Mouse (Mus musculus) midbrain, embryonic 13.5 days (tissue): ENCODE measurements at regions not wholly inside any gene's neighbourhood (a gene's known extent, or its start where the extent isn't known, plus 50 kb on each side); places are given as distances from the start of the nearest gene placed in this dataset.

Source experiments
- ATAC-seq: fragments of 200-750 bp; cut with Nextera tagmentation; 2 replicates; pipeline ENCODE4 v1.8.0; 2017; ENCODE audit warnings: mild to moderate bottlenecking, moderate TSS enrichment, moderate library complexity
- H3K27ac ChIP-seq: fragments of 300-500 bp; sonication (generic); 2 replicates; pipeline ENCODE4 v1.5.1; 2015; ENCODE audit warnings: inconsistent platforms, mild to moderate bottlenecking, moderate library complexity
- H3K27me3 ChIP-seq: fragments of 300-500 bp; sonication (generic); 2 replicates; pipeline ENCODE4 v1.6.1; 2015; ENCODE audit warnings: mild to moderate bottlenecking, inconsistent platforms
- H3K36me3 ChIP-seq: fragments of 300-500 bp; sonication (generic); 2 replicates; pipeline ENCODE4 v1.6.1; 2015; ENCODE audit warnings: mild to moderate bottlenecking, inconsistent platforms
- H3K4me1 ChIP-seq: fragments of 300-500 bp; sonication (generic); replicated peaks from 2 replicates; pipeline ENCODE4 v1.6.1; 2015; ENCODE audit warnings: inconsistent platforms
- H3K4me2 ChIP-seq: fragments of 300-500 bp; sonication (generic); replicated peaks from 2 replicates; pipeline ENCODE4 v1.6.1; 2015; ENCODE audit warnings: moderate library complexity, mild to moderate bottlenecking, inconsistent platforms
- H3K4me3 ChIP-seq: fragments of 300-500 bp; sonication (generic); replicated peaks from 2 replicates; pipeline ENCODE4 v1.5.1; 2015; ENCODE audit warnings: mild to moderate bottlenecking, inconsistent platforms
- H3K9ac ChIP-seq: fragments of 300-500 bp; sonication (generic); replicated peaks from 2 replicates; pipeline ENCODE4 v1.6.1; 2015; ENCODE audit warnings: mild to moderate bottlenecking, inconsistent platforms
- H3K9me3 ChIP-seq: fragments of 300-500 bp; sonication (generic); 2 replicates; pipeline ENCODE4 v1.6.1; 2016; ENCODE audit warnings: mild to moderate bottlenecking, inconsistent platforms
- WGBS: fragments of 180-500 bp; shearing (Covaris S2); methylation state at CpG from one replicate; pipeline ENCODE4 v1.1.7; 2015; 5-methylcytosine and 5-hydroxymethylcytosine counted together

DNA sequence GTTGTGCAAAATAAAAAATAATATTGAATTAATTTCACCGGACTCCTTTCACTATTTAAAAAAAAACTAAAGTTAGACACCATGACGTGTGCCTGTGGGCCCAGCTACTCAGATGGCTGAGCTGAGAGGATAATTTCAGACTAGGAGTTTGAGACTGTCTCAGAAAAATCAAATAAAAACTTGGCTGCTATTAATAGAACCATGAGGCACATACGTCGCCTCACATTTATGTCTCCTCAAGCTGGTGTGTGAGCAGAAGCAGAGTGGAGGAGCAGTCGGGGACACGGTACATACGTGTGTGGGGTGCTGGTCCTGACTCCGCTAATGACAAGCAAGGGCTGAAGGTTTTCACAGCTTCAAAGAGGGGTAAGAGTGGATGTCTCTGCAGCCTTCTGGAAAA is 52.8 kb upstream of the Dmrtb1 start:
- Histone ChIP-seq H3K9ac (no peak overlapping the region), H3K4me3 (no peak overlapping the region), H3K36me3 (no peaks in the 10 kb centered on the region), H3K27ac (no peak overlapping the region), H3K4me2 (no peak overlapping the region), H3K9me3 (no peaks in the 10 kb centered on the region), H3K4me1 (peaks cover 40% of the 10 kb centered on the region), H3K27me3 (peaks cover 27% of the 10 kb centered on the region; the same call in 1 of the 2 replicates)
- no peak for ATAC-seq
- WGBS: 94% methylated on average over 8 of the region's 8 CpGs

DNA sequence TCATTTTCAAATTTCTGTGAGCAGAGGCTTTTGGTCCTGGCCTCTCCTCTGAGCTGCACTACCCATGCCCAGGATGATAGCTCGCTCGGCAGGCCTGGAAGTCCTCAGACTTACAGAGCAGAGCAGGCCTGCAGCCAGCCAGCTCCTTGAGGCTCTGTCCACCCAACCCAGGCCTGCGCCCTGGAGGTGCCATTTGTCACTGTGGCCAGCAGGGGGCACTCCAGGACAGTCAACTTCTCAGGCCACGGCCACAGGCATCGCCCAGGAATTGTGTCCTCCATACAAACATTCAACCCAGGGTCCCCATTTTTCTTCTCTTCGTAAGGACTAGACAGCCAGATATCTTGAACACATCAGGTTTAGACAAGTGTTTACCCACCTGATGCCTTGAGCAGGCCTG is 53.9 kb upstream of the Dmrtb1 start:
- no peak overlapping the region for H3K27ac ChIP-seq
- H3K4me1 ChIP-seq: peaks cover 34% of the 10 kb centered on the region
- ATAC-seq: peak; percentile 82
- no peaks in the 10 kb centered on the region for H3K36me3 ChIP-seq
- WGBS: 8% methylated on average over 6 of the region's 6 CpGs
- no peak overlapping the region for H3K4me3 ChIP-seq
- no peak overlapping the region for H3K9ac ChIP-seq
- peaks cover 28% of the 10 kb centered on the region; the same call in 1 of the 2 replicates for H3K27me3 ChIP-seq
- no peak overlapping the region for H3K4me2 ChIP-seq
- no peaks in the 10 kb centered on the region for H3K9me3 ChIP-seq

DNA sequence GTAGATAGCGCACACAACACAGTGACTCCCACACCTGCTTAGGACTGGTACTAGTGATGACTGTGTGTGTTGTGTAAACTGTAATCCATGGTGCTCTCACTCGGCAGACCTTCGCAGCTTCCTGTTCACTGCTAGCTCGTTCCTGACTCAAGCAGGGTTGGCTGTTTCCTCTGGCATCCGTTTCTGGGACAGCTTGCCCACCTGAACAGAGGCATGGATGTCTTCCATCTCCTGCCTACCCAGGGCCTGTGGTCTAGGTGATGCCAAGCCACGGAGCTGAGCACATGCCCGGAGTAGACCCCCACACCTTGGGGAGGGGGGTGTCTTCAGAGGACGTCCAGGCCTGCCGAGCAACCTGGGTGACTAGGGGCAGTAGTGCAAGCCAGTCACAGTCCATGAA is 54.7 kb upstream of the Dmrtb1 start:
- Histone ChIP-seq H3K4me1 (peaks cover 32% of the 10 kb centered on the region), H3K27ac (no peak overlapping the region), H3K27me3 (peaks cover 25% of the 10 kb centered on the region; the same call in 1 of the 2 replicates), H3K4me3 (no peak overlapping the region), H3K36me3 (no peaks in the 10 kb centered on the region), H3K9ac (no peak overlapping the region), H3K9me3 (no peaks in the 10 kb centered on the region), H3K4me2 (no peak overlapping the region)
- 89% methylated on average over 9 of the region's 9 CpGs for WGBS
- no peak for ATAC-seq

GRCm38 (mm10) chr4:107739789-107740405 is 55.9 kb upstream of the Dmrtb1 start:
- H3K9ac ChIP-seq: peak overlapping the region; percentile 2; the same call in 1 of the 2 replicates
- WGBS: 41% methylated on average over 6 of the region's 6 CpGs
- H3K27me3 ChIP-seq: peaks cover 19% of the 10 kb centered on the region; the same call in 1 of the 2 replicates
- no peak for ATAC-seq
- H3K9me3 ChIP-seq: no peaks in the 10 kb centered on the region
- no peak overlapping the region for H3K4me2 ChIP-seq
- H3K4me1 ChIP-seq: peaks cover 30% of the 10 kb centered on the region
- H3K36me3 ChIP-seq: no peaks in the 10 kb centered on the region
- H3K4me3 ChIP-seq: no peak overlapping the region
- no peak overlapping the region for H3K27ac ChIP-seq

GRCm38 (mm10) chr4:107743646-107744045 is 58.4 kb upstream of the Lrp8 start:
- no peak for ATAC-seq
- WGBS: 37% methylated on average over 2 of the region's 2 CpGs
- Histone ChIP-seq H3K27ac (peak overlapping the region; percentile 47; the same call in 1 of the 2 replicates), H3K36me3 (no peaks in the 10 kb centered on the region), H3K4me1 (peaks cover 45% of the 10 kb centered on the region), H3K9ac (no peak overlapping the region), H3K4me2 (no peak overlapping the region), H3K4me3 (no peak overlapping the region), H3K27me3 (0 out of 2 replicates have a peak, but pooled peaks cover 12% of the 10 kb centered on the region), H3K9me3 (no peaks in the 10 kb centered on the region)

DNA sequence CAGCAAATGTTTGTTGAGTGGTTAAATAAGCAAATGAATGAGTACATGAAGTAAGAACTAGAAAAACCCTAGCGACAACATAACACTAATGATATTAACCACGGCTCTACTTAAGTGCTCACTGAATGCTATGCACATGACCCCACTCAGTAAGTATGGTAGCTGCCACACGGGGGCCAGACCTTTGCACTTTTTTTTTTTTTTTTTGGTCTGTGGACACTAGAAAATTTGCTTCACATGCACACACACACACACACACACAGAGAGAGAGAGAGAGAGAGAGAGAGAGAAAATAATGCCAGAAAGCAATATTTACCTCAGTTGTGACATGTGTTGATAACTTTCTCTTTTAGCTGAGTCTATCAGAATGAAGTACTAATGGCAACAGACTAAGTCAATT is 55.7 kb upstream of the Lrp8 start:
- Histone ChIP-seq H3K9ac (no peak overlapping the region), H3K9me3 (no peaks in the 10 kb centered on the region), H3K4me2 (no peak overlapping the region), H3K27ac (no peak overlapping the region), H3K36me3 (no peaks in the 10 kb centered on the region), H3K27me3 (peaks cover 8% of the 10 kb centered on the region; the same call in 1 of the 2 replicates), H3K4me1 (peaks cover 37% of the 10 kb centered on the region), H3K4me3 (no peak overlapping the region)
- WGBS: 78% methylated on average over 3 of the region's 3 CpGs
- no peak for ATAC-seq

DNA sequence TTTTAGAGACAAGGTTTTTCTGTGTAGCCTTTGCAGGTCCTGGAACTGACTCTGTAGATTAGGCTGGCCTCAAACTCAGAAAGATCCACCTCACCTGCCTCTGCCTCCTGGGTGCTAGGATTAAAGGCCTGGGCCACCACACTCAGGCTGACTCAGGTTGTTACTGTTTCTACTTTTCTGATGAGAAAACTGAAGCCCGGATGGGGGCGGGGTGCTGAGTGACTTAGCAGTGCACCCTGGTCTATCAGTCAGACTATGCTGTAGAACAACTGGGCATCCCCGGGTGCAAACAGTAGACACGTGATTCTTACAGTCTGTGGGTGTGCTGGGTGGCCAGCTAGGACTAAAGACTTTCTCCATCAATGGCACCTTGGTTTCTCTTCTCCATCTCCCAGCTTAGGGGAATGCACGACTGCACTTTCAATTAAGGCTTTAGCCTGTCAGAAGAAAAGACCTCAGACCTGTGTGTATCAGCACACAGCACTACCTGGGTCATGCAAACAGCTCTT is 55.1 kb upstream of the Lrp8 start:
- Histone ChIP-seq H3K4me3 (no peak overlapping the region), H3K27ac (no peak overlapping the region)
- WGBS: 75% methylated on average over 5 of the region's 5 CpGs

DNA sequence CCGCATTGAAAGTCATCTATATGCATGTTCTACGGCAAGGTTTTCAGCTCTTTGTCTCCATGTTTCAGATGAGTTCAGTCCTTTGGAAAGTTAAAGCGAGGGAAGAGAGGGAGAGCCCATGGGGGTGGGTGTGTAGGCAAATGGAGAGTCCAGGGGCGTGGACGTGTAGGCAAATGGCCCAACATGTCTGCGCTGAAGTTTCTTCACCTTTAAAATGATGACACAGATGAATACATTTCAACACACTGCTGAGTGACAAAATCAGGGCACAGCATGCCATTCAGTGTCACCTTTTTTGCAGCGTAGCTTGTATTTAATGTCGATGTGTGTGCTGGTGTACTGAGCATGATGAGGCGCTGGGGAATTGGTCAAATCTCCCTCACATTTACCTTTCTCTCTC is 54.6 kb upstream of the Lrp8 start:
- WGBS: 90% methylated on average over 9 of the region's 9 CpGs
- Histone ChIP-seq H3K36me3 (no peaks in the 10 kb centered on the region), H3K9ac (no peak overlapping the region), H3K4me3 (no peak overlapping the region), H3K9me3 (no peaks in the 10 kb centered on the region), H3K27ac (no peak overlapping the region), H3K27me3 (peaks cover 5% of the 10 kb centered on the region; the same call in 1 of the 2 replicates), H3K4me2 (no peak overlapping the region), H3K4me1 (peaks cover 40% of the 10 kb centered on the region)
- no peak for ATAC-seq

More for the DNA sequence above, 55.1 kb upstream of the Lrp8 start:
- peaks cover 40% of the 10 kb centered on the region for H3K4me1 ChIP-seq
- H3K27me3 ChIP-seq: peaks cover 5% of the 10 kb centered on the region; the same call in 1 of the 2 replicates
- no peaks in the 10 kb centered on the region for H3K36me3 ChIP-seq
- ATAC-seq: no peak
- no peaks in the 10 kb centered on the region for H3K9me3 ChIP-seq
- H3K4me2 ChIP-seq: no peak overlapping the region
- no peak overlapping the region for H3K9ac ChIP-seq

GRCm38 (mm10) chr4:107747907-107748628 is 54.0 kb upstream of the Lrp8 start:
- Histone ChIP-seq H3K4me2 (no peak overlapping the region), H3K27me3 (peaks cover 5% of the 10 kb centered on the region; the same call in 1 of the 2 replicates), H3K36me3 (no peaks in the 10 kb centered on the region), H3K4me3 (no peak overlapping the region), H3K9me3 (no peaks in the 10 kb centered on the region), H3K9ac (no peak overlapping the region), H3K27ac (no peak overlapping the region), H3K4me1 (peaks cover 36% of the 10 kb centered on the region)
- ATAC-seq: no peak
- WGBS: 78% methylated on average over 13 of the region's 13 CpGs

DNA sequence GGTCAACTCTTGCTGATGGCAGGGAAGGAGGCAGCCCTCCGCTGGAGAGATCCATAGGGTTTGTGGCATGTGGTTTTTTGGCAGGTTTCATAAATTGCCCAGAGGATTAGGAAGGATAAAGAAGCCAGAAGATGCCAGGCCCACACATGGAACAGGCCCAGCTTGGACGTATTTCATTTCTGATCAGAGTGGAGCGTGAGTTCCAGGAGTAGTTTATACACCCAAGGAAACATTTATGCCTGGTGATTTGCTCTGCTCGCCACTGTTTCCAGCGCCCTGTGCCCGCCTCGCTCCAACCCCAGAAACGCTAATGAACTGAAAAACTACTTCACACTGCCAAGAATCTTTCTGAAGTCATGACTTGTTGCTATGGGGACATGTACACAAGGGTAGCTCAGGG is 53.0 kb upstream of the Lrp8 start:
- no peak overlapping the region for H3K27ac ChIP-seq
- peaks cover 35% of the 10 kb centered on the region for H3K4me1 ChIP-seq
- ATAC-seq: no peak
- H3K9ac ChIP-seq: no peak overlapping the region
- H3K9me3 ChIP-seq: no peaks in the 10 kb centered on the region
- H3K4me2 ChIP-seq: no peak overlapping the region
- H3K4me3 ChIP-seq: no peak overlapping the region
- 84% methylated on average over 8 of the region's 8 CpGs for WGBS
- H3K27me3 ChIP-seq: peaks cover 5% of the 10 kb centered on the region; the same call in 1 of the 2 replicates
- H3K36me3 ChIP-seq: no peaks in the 10 kb centered on the region

- H3K4me2 ChIP-seq: no peak overlapping the region
- WGBS: 64% methylated on average over 9 of the region's 9 CpGs
- no peaks in the 10 kb centered on the region for H3K36me3 ChIP-seq
- H3K4me1 ChIP-seq: peaks cover 36% of the 10 kb centered on the region
- no peak overlapping the region for H3K27ac ChIP-seq
- H3K9me3 ChIP-seq: no peaks in the 10 kb centered on the region
- H3K27me3 ChIP-seq: peaks cover 5% of the 10 kb centered on the region; the same call in 1 of the 2 replicates
- no peak for ATAC-seq
- H3K4me3 ChIP-seq: no peak overlapping the region
- H3K9ac ChIP-seq: no peak overlapping the region
These were observed 52.0 kb upstream of the Lrp8 start for GRCm38 (mm10) chr4:107750017-107750416.
